Mouse (Mus musculus): Measurements from ENCODE around the gene Alkbh1.
"Not testable (repeated sequence)": the region's sequence is repeated elsewhere in the genome, so short reads cannot be mapped to it uniquely, and the experiment has no call there.

Alkbh1 gene

DNA sequence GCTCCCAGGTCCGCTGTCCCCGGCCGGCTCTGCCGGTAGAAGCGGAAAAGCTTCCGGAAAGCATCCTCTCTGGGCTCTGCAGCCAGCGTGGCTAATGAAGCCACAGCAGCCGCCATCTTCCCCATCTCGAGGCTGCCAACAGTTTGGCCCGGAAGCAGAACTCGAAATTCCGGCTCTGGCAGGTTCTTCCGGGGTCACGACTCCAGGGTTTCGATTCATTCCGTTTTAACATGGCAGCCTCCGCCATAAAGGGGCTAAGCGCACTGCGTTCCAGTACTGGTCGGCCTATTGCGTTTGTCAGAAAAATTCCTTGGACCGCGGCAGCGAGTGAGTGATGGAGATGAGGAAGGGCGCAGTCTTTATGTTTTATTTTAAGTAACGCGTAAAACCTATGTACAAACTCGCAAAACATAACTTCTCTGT lies at the start of gene Alkbh1, which contains the start of gene Slirp:
Gene Alkbh1 (minus strand): TSS at position 318 of the 423 bp plus-strand sequence.
Gene Slirp (plus strand): TSS at position 197 of the 423 bp plus-strand sequence.
- DNase-seq (ENCODE audit: low read depth, low spot score) = peak; percentile 86

DNA sequence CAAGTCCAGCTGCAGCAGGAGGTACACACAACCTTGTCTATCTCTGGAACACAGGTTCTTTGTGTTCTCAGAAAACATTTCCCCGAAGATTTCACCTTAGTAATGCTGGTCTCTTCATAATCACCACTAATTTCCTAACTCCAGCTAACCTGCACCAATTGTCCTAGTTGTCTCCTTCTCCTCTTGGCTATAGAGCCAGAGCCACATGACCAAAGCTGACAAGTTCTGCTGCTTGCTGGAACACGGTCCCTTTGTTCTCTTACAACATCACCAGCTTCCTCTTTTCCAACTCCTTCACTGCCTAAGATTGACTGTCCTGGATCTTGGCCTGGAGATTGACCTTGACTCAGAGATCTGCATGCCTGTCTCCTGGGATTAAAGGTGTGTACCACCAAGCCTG lies 44.9 kb upstream of the Alkbh1 start:
- not testable (repeated sequence) for DNase-seq (ENCODE audit: low read depth, low spot score)

DNA sequence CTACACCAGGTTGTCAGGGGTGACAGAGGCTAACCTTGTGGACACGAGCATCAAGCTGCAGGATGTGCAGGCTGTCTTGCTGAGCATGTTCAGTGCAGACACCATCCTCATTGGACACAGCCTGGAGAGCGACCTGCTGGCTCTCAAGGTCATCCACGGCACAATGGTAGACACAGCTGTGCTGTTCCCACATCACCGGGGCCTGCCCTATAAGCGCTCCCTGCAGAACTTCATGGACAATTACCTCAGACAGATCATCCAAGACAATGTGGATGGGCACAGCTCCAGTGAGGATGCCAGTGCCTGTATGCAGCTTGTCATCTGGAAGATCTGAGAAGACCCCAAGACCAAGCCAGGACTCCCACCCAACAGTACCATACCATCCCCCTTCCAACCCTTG lies 38.7 kb upstream of the Alkbh1 start:
- not testable (repeated sequence) for DNase-seq (ENCODE audit: low read depth, low spot score)

DNA sequence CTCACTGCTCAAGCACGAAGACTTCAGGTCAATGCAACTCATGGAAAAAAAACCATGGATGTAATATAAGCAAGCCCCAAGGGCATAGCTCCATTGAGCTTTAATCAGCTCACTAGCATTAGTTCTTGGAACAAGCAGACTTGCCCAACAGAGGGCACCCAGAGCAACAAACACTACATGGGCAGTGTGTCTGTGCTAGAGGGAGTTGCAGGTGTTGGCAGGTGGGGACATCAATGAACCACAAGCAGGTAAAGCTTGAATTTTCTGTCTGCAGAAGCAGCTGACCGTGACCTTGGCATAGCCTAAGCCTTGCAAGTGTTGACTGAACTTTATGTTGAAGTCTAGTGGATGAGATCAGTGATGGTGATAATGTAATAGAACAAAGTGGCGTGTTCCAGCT lies 30.9 kb upstream of the Alkbh1 start:
- no peak for DNase-seq (ENCODE audit: low read depth, low spot score)

DNA sequence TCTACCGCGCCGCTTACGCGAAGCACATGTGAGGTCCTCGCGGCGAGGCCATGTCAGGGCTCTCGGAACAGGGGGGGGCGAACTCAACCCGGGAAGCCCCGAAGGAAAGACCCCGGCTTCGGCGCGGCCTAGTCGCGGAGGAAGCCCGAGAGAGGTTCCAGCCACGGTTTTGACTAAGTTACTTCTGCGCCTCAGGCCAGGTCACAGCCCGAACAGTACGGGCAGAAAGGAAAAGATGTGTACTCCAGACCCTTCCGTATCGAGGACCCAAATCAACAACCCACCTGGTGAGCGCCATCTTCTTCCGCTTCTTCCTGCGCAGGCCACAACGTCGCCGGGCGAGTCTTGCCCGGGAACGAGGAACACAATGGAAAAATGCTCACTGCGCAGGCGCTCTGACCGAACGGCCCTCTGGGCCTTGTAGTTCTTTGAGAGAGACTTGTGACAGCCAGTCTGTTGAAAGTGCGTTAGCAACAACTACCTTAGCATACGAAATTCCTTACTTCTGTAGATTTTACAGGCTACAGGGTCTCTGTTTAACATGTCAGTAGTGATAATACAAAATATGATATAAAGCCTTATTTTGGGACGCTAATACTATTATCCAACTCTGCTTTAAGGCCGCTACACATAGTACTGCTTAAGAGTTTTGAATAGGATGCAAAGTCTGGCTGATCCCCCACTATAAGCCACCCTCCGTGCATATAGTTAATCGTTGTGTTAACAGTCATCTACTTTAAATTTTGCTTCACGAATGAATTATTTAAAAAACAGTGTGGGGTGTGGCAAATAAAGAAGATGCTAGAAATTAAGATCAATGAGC lies 28.4 kb upstream of the Alkbh1 start, which contains the start of gene Snw1:
Gene Snw1 (minus strand): TSS at position 311 of the 823 bp plus-strand sequence.
- peak; percentile 87 for DNase-seq (ENCODE audit: low read depth, low spot score)

DNA sequence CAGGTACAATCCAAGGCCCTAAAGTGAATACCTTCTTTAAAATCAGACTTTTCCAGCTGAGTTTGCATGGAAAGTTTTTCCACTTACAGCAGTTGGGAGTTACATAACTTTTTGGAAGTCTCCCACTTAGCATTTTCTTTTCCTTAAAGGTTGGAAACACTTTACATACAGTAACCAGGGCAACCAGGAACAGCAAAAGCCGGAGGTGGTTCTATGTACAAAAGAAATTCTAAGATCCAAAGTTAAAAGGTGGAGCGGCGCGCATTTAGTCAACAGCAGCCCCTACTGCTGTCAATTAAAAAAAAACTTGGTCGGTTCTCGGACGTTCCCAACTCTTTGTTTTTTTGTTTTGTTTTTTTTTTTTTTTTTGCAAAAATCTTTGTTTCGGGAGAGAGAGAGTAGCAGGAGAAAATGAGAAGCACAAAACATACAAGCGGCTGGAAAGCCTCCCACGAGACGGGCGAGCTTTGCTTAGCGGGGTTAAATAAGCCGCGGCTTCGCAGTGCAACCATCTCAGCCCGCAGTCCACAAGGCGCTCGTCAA lies 27.7 kb upstream of the Alkbh1 start:
- no peak for DNase-seq (ENCODE audit: low read depth, low spot score)

DNA sequence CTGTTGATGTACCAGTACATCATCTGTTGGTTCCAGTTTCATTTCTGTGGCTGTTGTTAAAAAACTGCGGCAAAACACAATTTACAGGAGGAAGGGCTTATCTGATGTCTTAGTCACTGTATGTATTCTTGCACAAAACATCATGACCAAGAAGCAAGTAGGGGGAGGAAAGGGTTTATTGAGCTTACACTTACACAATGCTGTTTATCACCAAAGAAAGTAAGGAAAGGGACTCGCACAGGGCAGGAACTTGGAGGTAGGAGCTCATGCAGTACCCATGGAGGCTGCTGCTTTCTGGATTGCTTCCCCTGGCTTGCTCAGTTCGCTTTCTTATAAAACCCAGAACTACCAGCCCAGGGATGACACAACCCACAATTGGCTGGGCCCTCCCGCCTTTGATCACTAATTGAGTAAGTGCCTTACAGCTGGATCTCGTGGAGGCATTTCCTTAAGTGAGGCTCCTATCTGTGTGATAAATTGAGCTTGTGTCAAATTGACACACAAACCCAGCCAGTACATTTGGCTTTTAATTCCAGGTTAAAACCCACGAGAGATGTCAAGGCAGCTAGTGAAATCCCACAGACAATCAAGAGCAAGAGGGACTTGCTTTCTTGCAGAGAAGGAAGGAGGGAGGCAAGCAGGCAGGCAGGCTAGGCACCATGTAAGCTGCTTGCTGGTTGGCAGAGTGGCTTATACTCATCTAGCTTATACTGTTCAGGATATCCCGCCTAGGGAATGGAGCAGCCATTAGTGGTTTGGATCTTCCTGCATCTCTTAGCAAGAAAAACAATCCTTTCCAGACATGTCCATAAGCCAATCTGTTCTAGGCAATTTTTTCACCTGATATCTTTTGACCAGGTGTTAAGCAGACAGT lies 26.7 kb upstream of the Alkbh1 start:
- no peak for DNase-seq (ENCODE audit: low read depth, low spot score)

DNA sequence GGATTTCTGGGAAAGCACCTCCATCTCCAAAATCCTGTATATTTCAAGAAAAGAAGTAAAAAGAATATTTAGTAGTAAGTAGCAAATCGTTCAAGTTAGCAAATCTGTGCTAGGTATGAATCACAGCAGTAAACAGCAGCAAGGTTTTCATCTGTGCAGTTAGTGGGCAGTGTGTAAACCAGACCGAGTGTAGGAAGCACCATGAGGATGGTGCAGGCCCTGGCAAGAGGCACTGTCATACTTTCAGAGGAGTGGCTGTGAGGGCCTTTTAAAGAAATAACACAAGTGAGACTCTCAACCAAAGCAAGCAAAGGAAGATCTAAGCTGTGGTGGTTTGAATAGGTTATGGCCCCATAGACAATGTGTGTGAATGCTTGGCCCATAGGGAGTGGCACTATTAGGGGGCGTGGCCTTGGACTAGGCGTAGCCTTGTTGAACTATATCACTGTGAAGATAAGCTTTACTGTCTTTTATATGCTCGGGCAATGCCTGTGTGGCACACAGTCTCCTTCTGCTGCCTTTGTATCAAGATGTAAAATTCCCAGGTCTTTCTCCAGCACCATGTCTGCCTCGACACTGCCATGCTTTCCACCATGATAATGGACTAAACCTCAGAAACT lies 21.0 kb upstream of the Alkbh1 start:
- no peak for DNase-seq (ENCODE audit: low read depth, low spot score)

DNA sequence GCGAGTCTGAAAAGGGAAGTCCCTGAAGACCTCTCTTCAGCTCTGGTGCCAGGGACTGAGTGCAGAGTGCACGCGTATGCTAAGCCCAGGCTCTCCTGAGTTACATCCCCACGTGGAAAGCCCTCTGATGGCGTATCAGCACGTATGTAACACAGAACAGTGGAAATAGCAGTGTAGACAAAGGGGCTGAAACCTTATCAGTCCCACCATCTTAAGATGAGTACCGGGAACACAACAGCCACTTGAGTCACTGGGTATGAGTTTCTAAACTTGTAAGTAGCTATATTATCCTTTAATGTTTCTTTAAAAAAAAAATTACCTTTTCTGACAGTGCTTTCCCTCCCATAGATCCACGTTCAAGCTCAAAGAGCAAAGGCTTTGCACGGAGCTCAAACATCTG lies 5.6 kb upstream of the Alkbh1 start:
- DNase-seq (ENCODE audit: low read depth, low spot score) = no peak

DNA sequence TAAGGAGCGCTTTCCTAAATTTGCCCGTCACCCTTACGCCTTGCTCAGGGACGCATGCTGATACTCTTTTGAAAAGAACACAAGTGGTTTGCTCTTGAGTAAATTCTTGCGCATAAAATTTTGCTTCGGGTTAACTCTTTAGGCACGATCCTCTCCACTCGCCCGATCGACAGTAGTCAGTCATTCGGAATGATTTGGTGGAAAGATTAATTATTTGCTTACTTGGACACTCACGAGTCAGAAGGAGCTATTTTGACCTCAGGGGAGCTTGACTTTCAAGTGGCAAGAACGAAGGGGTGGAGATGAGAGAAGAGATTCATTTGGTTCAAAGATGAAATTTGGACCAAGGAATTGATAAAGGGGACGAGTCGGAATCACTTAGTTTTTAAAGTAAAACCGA lies 394 bp upstream of the Alkbh1 start:
- DNase-seq (ENCODE audit: low read depth, low spot score) = no peak

DNA sequence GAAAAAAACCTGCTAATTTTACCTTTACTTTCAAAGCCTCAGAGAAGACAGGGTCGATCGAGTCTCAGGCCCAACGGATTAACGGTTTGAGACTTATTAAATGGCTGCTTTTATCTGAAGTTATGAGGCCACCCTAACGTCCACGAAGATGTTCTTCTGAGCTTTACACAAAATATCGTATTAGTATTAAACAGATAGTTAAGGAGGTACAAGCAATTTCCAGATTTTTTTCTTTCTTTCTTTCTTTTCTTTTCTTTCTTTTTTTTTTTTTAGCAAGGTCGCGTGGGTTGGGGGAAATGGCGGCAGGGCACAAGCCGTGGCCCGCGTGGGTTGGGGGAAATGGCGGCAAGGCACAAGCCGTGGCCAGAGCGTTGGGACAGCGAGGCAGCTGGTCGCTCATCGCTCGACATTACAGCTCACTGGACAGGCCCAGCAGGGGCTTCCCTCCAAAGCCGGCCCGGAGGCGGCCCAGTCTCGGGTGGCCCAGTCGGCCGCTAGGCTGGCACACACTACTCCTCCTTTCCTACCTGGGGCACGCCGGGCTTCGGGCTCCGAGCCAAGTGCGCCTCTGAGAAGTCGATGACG lies 610 bp downstream of the Alkbh1 start:
- DNase-seq (ENCODE audit: low read depth, low spot score) = no peak

DNA sequence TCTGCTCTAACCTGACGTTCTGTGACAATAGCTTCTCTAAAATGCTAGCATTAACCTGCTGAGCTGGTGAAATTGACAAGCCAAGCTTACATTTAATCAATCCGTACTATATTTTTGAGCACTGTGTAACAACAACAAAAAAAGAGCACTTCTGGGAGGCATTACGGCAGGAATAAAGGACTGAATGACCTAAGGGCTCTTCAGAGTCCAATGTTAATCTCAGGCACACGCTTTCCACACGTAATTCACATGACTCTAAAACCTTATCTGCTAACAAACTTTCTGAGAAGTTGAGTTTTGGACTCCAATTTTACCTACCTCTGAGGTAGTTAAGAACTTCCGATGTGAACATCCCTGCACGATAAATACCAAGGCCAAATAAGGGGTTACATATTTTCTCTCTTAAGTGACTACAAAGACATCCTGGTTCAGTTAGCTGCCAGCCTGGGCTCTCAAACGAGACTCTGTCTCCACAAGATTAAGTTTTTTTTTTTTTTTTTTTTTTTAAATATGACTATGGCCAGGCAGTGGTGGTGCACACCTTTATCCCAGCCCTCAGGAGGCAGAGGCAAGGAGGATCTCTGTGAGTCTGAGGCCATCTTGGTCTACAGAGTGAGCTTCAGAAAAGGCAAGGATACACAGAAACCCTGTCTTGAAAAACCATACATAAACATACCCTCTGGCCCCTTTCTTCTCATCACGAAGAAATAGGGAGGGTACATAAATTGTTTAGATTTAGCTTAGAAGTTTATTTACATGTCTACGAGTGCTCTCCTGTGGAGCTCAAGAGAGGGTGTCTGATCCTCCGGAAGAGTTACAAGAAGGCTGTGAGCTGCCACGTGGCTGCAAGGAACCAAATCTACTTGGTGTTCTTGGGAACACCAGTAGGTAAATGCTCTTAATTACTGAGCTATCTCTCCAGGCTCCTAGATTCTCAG lies 1.4 kb downstream of the Alkbh1 start:
- no peak for DNase-seq (ENCODE audit: low read depth, low spot score)

DNA sequence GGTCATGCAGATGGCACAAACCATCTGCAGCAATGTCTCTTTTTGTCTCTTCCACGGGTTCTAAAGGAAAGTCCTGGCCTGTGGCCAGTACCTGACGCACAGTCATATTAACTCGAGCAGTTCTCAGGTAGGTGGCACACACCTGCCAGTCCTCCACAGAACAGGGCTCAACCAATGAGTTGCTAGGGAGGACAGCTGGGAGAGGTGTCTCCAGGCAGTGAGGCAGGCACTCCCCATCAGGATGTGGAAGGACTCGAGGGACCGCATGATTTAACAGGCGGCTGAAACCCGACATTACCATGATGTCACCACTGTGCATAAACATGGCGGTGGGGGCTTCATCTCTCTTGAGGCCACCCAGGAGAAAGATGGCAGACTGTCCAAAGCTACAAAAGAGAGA lies 14.9 kb downstream of the Alkbh1 start:
- DNase-seq (ENCODE audit: low read depth, low spot score) = no peak

DNA sequence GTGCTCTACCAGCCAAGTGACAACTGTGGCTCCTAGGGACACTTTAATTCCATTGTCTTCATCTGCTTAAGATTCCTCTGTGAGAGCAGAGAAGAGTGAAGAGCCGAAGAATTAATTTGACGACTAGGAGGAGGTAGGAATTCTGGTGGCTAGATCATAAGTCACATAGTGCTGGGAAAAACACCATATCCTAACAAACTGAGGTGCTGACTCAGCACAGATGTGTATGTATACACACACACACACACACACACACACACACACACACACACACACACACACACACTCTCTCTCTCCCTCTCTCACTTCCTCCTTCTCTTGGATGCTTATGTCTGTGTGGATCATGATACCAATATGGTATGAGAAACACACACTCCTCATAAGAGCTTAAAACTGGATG lies 15.5 kb downstream of the Alkbh1 start:
- no peak for DNase-seq (ENCODE audit: low read depth, low spot score)

DNA sequence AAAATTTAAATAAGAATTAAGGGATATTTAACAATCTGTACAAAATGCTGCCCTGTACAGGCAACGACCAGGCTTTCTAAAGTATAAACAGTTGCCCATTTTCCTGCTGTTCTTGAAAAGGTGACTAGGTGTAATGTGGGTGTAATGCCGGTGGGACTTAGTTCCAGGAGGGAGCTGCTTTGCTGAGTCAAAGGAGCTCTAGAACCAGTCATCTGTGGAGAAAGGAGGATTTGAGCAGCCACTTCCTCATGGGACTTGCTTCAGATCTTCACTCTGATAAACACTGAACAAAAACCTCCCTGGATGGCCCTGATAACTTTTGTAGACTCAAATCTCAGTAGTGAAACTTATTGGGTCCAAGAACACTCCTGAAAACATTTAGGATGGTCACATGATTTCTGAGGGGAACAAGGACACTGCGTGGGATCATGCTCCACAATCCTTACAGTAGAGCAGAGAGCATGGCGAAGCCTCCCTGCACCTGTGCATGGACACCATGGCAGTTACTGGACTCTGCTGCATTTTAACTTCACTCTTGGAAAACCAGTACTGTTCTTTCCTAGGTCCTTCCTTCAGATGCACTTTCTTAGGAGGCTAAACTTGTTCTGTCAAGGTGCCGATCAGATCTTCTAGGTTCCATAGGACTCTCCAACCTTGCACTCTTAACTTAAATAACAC lies 17.3 kb downstream of the Alkbh1 start:
- no peak for DNase-seq (ENCODE audit: low read depth, low spot score)

DNA sequence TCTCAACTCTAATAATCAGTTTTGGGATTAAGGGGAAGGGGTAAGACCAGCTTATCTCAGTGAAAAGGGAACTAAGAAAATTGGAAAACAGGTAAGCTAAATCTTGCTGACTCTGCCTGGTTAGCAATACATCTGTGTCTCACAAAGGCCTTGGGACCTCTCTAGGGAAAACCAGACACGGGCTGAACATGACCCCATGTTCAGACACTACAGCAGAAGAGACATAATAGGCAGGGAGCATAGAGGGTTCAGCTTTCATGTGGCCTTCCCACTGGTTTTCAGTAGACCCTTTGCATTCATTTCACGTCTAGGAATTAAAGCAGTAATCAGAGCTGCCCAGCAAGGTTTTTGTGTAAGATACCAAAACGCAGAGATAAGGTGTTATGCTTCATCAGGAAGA lies 19.3 kb downstream of the Alkbh1 start:
- DNase-seq (ENCODE audit: low read depth, low spot score) = no peak

DNA sequence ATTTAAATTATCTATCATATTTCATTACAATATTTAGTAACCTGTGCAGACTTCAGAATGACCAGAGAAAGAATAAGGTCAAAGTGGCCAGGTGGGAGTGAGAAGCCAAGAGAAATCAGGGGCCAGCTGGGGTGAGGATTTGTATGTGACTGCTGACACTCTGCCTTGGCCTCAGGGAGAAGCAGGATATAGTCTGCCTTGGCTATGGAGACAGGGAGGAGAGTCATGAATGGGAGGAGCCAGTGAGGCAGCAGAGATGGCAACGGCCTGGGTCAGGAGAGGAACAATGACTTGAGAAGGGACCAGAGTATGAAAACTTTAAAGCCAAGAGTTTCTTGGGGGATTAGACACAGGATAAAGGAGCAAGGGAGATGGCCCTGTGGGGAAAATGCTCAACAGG lies 20.1 kb downstream of the Alkbh1 start:
- DNase-seq (ENCODE audit: low read depth, low spot score) = no peak

DNA sequence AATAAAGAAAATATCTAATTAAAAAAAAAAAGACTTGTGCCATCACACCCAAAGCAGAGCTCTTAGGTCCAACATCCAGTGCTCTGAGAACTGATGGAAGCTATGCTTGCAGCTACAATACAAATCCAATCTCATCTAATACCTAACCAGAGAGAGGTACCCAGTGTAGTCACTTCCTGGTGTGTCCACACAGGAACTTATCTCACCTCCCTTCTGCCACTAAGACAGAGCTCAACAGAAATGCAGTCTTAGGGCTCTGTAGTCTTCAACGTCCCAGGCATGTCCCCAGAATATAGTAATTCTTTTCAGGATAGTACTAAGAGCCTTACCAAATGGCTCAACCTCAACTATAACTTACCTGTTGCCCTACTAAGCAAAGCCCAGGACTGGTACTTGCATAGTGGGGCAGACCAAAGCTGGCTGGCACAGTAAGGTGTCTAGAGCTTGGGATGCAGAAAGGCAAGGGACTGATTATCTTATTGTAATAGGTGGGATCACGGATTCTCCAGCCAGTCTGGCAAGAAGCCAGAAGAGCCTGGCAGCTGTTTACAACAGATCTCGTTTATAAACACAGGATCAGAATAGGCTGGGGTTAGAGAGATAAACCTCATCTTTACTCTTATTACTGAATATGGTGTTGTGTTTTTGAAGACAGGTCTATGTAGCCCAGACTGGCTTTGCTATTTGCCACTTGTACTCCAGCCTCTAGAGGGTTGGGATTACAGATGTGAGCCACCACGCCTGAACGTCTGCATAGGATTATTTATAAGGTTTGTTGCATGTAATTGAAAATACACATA lies 21.9 kb downstream of the Alkbh1 start:
- no peak for DNase-seq (ENCODE audit: low read depth, low spot score)

DNA sequence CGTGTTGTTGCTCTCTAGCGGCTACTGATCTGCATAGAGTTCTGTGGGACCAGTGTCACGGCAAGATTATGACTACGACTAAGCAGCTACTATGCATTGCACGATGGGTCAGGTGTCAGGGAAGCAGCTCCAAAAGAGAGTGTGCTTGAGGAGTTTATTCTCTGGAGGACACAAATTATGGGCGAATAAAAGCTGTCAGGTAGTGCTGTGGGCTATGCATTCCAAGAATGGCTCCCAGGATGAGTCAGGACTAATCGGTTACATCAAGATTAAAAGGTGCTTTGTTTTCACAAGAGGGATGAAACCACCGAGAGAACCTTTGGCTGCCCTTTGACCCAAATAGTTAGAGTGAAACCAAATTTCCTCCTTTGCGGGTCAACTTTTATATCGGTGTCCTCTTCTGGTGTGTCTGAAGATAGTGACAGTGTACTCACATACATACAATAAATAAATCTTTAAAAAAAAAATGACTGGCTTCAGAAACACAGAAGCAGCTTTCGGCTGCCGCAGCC lies 23.8 kb downstream of the Alkbh1 start:
- DNase-seq (ENCODE audit: low read depth, low spot score) = no peak
